Mouse (Mus musculus) megakaryocyte progenitor cell, adult 5-6 weeks (primary cell): ENCODE measurements around the gene Nox3. TPM values are rescaled to one million over a fixed set of nuclear protein-coding genes. Genes with fewer than 3 reads are reported as not detected.

Source experiments
- ATAC-seq: replicated peaks from 2 replicates; pipeline ENCODE4 v1.8.0; 2016; ENCODE audit warnings: mild to moderate bottlenecking, moderate TSS enrichment, inconsistent platforms; ENCODE audit not compliant: poor library complexity
- total RNA-seq, 2 experiments: library from RNA; stranded (forward) in 1 of 2; stranded (reverse) in 1 of 2; fragments of 157-497, 149-512 nt in 1 of 2; fragments of 200-1000 nt in 1 of 2; gene quantifications; 2 replicates each; pipeline versions ENCODE4 v1.2.3 to v1.2.4; 2015 to 2017

Nox3 gene
- total RNA-seq, 2 experiments from 2014 or later = not detected

DNA sequence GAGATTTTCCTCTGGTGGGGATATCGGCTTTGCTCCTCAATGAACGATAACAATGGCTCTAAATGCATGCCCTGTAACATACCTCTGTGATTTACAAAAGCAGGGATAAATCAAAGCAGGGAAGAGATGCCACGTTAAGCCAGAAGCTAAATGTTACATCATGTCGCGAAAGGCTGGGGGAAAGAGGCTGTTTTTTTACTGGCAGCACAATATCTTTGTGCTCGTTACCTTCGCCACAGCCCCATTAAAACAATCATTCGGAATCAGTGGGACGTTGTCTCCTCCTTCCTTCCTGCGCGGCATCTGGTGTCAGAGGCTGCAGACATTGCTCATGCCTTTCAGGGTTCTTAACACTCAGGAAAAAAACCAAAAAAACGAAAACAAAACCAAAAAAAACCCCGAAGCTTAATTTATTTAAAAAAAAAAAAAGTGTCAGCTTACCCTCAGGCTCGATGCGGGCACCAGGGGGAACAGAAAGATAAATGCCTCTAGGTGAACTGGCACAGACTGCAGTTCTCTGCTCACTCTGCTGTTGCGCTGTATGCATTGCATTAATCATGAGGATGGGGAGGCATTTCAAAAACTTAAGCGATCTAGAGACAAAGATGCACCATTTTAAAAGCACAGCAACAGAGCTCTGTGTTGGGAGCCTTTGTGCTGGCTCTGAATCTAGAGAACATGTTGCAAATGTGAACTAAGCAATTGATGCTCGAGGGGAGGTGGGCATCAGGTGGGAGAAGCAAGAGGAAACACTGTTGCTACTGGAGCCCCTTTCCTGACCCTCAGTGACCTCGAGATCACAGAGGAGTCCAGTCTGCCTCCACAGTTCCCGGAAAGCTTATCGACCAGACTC is 84.9 kb downstream of the Nox3 start:
- ATAC-seq = no peak

DNA sequence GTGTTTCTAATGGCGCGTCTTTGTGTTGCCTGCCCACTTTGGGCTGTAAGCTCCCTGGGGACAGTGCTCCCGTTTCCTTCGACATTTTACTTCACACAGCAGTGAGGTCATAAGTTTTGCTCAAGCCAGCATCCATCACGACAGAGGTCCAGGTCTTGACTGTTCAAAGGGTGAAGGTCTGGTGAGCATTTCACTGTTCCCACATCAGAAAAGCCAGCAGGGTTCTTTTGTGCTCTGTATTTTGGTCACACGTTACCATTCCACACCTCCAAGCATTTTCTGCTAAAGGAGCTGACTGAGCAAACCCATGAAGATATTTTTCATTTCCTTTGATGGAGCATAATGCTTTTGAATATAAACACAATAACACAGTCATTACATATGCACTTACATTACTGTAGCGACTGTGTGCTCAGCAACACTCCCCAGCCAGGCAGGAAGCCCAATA is 85.7 kb downstream of the Nox3 start:
- ATAC-seq = no peak

DNA sequence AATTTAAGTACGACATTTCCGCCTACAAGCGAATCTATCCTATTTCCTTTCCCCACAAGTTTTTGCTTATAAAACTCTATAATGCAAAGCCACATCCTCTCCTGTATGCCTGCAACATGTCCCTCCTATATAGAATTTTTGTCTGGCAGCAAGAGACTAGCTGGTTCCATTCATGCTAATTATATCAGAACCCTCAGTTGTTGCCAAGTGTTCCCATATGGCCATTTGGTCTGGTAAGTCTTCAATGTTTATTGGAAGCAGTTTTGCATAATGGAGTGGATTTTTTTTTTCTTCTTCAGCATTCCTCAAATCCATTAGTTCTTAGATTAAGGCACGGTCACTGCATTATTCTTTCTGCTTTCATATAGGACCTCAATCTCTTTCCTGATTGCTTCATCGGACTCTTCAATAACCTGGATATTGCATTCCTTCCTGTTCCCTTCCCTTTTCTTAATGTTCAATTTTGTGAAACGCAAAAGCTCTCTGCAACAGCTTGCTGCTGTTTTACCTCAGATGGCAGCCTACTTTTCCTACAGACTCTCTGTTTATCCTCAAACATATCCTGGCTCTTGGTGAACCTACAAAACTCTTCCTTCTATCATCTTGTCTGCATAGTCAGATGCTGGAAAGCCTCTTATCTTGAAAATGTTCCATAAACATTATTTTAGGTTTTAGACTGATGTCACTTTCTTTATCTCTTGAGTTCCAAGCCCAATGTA is 92.9 kb downstream of the Nox3 start:
- no peak for ATAC-seq

DNA sequence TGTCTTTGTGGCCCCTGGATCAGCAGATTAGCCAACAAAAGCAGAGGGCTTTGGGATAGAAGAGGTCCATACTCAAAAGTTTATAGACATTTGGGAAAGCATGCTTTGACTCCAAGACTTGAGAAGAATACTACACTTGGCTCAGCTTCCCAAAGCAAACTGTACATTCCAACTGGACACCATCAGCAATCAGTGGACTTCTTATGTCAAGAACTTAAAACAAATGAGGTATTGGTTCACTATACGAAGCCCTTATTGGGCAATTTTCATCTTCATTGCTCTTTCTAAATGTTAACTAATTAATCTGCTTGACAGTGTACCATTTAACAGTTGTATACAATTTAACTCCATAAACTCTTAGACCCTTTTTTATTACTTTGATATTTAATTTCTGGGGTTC is 97.7 kb downstream of the Nox3 start:
- ATAC-seq = no peak

DNA sequence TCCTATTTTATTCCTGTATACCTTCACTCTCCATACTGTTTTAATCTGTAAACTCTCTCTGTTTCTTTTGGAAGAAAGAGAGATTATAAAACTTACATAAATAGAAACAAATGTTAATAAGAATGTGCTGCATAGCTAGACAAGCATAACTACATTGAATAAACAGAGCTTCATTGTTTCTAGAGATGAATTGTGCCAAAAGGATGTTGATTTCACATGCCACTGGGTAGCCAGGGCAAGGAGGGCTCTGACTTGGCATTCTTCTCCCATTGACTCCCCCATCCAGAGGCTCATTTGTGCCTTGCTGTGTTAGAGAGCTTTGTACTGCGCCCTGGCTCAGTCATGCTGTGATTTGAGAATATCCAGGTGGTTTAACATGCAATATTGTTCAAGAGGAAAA is 98.2 kb downstream of the Nox3 start:
- no peak for ATAC-seq

DNA sequence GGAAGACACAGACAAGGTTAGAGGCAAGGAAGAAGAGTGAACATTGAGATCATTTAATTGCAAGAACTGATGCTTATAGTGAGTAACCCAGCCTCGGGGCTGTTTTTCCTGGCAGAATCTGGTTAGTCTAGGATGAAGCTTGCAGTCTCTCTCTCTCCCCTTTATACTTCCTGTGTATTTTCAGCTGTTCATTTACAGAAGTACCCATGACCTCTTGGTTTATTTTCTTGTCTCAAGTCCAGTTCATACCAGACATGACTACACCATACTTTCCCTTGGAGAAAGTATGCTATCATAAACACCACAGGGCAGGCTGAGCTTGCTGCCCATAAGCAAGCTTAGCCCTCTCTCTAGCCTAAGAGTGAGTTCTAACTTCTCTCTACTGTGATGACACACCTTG is 98.9 kb downstream of the Nox3 start:
- no peak for ATAC-seq

Other genes with a start within 250 kb of the Nox3 start
- gene Cldn20, start 163.7 kb downstream of the Nox3 start, total RNA-seq (2015) = 2.0 TPM in 1 of 2 replicates, not detected in the other
- 0.29 and 0.74 TPM in 2 replicates for gene Cldn20, start 163.7 kb downstream of the Nox3 start, total RNA-seq (2017)
- gene Tfb1m, start 138.5 kb downstream of the Nox3 start, total RNA-seq (2015) = 23.5 and 24.0 TPM in 2 replicates
- 12.1 and 15.1 TPM in 2 replicates for gene Tfb1m, start 138.5 kb downstream of the Nox3 start, total RNA-seq (2017)